Mouse (Mus musculus) erythroblast, embryonic 14.5 days (primary cell): ENCODE results near the gene Cnih3.

Source experiments
- GATA1 ChIP-seq: IDR thresholded peaks from 2 replicates; pipeline ENCODE4 v1.6.1; 2012; ENCODE audit warnings: low read length, inconsistent platforms, mixed read lengths
- TAL1 ChIP-seq: IDR thresholded peaks from 3 replicates; pipeline ENCODE4 v1.6.1; 2012; ENCODE audit warnings: low read length, inconsistent platforms, mixed read lengths

GRCm38 (mm10) chr1:181395234-181395828 lies 42.9 kb downstream of the Cnih3 start:
- TF ChIP-seq GATA1 (no peak), TAL1 (no peak)
